Mouse (Mus musculus) heart, postnatal 25 days (tissue): ENCODE data around the gene Xdh. TPM values are rescaled to one million over a fixed set of nuclear protein-coding genes. Genes with fewer than 3 reads are reported as not detected.
A peak's percentile ranks its signal among the peaks of the same experiment; 100 is the strongest.

Experiments
- DNase-seq: peaks from one replicate; pipeline ENCODE4 v3.0.0; 2022; ENCODE audit warnings: low spot score
- intact Hi-C: fragments of 180-260 bp; cut with DNase I; formaldehyde crosslinking; loops from one replicate; pipeline ENCODE4 v1.15.1; 2025
- total RNA-seq, 2 experiments: library from RNA; stranded (reverse); gene quantifications; 2 replicates each; pipeline ENCODE4 v1.2.3; 2021

Xdh gene
- 100 to 1,000 TPM in 1 of 2 experiments, 10 to 100 TPM in 1; 88.2 to 109 TPM for total RNA-seq

DNA sequence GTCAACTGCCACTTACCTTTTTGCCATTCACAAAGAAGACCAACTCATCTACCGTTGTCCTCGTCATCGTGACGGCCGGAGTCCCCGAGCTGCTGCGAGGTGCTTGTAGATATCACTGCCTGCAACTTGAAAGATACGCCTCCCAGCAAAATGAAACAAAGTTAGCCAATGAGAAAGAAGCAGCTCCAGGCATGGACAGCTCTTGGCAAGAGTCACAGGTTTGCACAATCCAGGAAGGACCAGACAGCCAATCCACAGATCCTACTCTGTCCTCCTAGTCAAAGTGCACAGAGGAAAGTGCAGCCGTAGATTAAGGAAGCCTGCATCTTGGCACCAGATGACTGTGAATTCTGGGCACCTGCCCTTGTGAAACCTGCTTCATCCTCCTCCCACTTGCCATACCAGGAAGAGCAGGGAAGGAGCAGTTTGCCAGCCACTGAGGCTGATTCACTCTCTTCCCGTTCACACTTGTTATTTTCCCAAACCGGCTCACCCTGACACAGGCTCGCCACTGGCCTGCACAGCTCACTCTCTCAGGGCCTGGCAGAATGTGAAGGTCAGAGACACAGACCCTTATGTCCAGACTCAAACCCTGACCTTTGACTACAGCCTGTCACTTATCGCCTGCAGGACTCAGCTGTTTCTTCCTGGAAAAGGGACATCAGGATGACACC is at the start of gene Xdh:
TSS of gene Xdh (minus strand) at position 135 of the 674 bp plus-strand sequence.
- DNase-seq: peak; percentile 73
- intact Hi-C loops: no loop called here

DNA sequence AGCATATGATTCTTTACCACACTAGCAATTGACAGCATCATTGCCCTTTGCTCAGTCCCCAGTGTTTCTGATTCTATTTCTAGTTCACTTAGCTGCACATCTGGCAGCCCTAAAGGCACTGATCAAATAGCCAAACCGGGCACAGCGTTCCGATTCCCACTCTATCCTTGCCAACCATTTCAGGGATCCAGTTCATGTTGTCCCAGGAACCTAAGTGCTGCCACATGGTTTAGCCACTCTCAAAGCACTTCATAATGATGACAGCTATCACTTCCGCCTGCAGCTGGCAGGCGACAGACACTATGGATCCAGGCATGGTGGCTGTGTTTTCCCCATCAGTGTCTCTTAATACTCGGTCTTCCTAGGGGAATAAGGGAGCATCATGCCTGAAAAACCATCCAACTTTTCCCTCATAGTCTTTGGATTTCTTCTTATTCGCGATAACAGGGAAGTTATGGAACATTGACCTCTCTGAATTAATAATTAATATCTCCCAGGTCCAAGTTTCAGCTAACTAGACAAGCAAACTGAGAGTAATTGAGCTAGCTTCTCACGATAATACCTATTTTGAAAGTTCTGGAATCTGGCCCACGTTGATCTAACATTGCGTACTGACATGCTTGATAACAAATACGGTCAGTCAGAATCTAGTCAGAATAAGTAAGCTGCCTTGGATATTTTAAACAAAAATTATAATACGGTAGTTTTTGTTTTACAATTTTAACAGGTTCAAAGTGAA is 46.1 kb upstream of the Xdh start:
- no peak for DNase-seq
- intact Hi-C loops: no loop called here

DNA sequence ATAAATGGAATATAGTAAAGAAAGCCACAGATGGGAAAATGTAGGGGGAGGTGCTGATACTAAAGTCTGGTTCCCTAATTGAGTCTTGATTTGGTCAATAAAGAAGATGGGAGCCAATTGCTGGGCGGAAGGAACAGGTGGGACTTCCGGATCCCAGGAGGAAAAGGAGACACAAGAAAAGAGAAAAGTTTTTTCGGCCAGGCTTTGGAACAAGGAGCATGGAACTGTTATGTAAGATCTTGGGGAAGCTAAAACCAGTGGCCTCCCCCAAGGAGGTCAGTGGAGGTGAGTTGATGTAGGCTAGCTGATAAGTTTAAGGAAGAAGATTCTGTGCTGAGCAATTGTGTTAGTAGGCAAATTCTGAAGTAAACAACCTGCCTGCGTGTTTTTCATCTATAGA is 41.3 kb upstream of the Xdh start:
- intact Hi-C loops: no loop called here
- no peak for DNase-seq

DNA sequence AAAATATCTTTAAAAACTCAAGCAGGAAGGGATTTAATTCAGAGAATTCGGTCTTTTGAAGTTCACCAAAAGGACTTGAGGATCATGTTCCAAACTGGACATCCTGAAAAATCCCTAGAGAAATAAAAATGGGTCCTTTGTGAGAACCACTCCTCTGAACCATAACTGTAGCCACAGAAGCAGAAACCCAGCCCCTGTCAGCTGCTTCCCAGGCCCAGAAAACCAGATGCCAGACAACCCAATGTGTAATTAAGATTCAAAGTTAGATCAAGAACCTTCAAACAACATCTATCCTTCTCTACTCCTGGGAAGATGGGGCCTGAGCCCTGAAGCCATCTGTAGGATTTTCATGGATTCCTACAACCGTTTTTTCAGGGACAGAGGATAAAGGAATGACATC is 36.6 kb upstream of the Xdh start:
- intact Hi-C loops: no loop called here
- no peak for DNase-seq

DNA sequence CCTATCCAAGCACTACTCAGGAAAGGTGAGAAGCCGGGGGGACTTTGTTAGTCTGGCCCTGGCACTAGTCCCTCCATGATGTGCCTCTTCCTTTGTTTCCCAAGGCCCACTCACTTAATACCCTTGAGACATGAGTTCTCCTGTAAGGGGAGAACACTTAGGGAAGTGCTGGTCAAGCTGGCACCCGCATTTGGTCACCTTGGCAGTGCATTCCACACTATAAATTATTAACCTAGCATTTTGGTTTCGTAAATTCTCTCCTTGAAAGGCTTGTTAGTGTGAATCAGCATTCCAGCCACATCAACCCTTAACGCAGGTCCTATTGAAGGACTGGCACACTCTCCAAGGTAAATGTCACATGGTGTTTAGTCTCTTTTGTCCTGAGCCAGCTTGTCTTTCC is 35.9 kb upstream of the Xdh start:
- intact Hi-C loops: no loop called here

DNA sequence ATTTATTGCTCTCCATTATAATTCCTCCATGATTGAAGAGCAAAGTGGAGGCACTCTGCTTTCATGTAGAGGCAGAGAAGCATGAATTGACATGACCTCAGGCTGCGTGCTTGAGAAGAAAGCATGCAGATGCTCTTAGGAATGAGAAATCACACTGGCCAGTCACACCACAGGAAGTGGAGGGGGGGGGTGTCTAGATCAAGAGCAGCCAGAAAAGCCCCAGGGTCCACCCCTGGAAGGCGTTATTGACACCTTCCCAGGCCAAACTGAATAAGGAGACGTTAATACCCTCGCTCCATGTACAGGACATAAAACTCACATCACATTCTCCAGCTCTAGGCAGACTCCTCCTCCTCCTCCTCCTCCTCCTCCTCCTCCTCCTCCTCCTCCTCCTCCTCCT is 34.5 kb upstream of the Xdh start:
- no peak for DNase-seq
- intact Hi-C loops: no loop called here

More for the DNA sequence above, 35.9 kb upstream of the Xdh start:
- DNase-seq: no peak

DNA sequence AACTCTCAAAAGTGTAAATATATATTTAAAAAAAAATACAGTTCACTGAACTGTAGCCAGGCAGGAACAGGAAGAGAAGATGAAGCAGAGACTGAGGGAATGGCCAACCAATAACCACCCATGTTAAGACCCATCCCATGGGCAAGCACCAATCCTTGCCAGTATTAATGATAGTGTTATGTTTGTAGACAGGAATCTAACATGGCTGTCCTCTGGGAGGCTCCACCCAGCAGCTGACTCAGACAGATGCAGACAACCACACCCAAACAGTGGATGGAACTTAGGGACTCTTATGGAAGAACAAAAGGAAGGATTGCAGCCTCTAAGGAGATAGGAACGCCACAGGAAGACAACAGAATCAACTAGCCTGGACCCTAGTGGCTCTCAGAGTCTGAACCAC is 32.9 kb upstream of the Xdh start:
- intact Hi-C loops: no loop called here
- no peak for DNase-seq

DNA sequence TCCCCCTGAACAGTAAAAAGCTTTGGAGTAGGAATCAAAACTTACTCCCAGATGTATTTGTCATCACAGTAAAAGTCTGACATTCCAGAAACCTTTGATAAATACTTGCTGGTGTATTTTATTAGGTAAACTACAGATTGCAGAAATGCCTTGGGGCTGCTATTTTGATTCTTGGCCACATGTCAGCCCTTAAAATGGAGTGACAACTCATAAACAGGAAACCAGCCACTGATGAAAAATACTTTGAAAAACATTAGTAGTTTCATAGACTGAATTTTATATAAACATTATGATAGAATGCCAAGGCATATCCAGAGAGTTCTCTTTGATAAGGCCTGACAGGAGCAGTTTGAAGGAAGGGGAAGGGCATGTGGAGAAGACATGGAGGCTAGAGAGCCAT is 26.1 kb upstream of the Xdh start:
- no peak for DNase-seq

DNA sequence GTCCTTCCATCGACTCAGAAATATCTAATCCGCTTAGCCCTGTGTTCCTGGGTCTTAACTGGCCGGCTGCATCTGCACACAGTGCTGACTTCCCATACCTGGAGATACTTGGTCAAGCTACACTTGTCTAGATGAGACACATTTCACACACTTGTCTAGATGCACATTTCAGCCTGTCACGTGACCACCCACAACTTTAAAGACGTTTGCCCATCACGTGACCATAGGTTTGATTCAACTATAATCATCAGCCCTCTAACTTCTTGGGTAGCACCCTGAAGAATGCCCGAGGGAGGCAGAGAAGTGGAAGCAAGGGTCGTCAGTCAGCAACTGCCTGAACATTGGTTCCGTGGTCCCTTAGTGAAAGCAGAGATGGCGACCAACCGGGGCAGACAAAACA is 22.7 kb upstream of the Xdh start:
- intact Hi-C loops: no loop called here
- DNase-seq: no peak

More for the DNA sequence above, 26.1 kb upstream of the Xdh start:
- intact Hi-C loops: no loop called here

DNA sequence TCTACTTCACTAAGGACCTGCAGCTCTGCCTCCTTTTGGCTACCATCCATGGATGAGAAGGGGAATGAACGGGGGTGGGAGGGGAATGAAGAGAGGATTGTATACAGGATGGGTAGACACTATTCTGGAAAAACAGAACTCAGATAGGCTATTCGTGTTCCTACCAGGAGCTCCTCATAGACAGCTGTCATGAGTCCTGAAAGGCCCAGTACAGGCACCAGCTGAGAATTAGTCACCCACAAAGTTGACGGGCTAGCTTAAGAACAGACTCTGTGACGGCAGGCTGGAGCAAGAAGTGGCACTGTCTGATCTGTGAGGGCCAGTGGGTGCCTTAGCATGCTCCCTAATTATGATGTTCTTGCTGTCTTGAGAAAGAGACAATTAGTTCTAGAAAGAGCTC is 21.3 kb upstream of the Xdh start:
- intact Hi-C loops: no loop called here
- no peak for DNase-seq

DNA sequence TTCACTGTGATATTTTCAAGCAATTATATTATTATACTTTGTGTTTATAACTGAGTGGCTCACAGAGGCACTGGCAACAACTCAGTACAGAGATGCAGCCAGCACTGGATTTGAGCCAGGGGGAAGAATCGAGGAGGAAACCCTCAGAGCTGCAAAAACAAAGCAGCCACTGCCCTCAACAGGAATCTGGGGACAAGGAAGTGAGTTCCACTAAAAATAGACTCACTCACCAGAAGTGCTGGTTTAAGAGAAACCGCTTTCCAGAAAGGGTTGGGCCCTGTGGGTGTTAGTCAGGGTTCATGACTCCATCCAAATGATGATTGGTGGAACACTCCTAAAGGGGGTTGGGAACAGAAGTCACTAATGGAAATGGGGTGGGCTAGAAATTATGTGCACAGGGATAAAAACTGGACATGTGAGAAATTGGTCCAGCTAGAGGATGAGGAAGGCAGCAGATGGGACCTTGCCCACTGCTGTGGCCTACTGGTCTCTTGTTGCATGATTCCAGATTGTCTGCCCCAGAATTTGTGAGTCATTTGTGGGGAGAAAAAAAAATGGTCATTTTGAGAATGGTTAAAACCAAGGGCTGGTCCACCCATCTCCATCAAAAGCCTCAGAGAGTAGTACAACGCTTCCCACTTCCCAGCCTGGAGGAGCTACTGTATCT is 20.5 kb upstream of the Xdh start:
- intact Hi-C loops: no loop called here
- peak; percentile 77 for DNase-seq

DNA sequence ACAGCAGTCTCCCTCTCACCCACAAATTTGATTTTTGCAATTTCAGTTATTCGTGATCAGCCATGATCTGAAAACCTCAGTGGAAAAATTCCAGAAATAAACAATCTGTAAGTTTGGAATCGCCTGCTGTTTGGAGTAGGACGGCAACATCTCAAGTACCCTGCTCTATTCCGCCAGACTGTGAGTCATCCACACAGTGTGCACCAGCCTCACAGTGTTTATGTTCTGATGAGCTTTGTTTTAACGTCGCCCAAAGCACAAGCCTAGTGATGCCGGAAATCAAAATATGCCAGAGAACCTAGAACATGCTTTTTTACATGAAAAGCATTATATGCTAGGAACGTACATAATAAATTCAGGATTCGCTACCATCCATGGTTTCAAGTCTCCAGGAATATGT is 14.9 kb upstream of the Xdh start:
- no peak for DNase-seq
- intact Hi-C loops: no loop called here

DNA sequence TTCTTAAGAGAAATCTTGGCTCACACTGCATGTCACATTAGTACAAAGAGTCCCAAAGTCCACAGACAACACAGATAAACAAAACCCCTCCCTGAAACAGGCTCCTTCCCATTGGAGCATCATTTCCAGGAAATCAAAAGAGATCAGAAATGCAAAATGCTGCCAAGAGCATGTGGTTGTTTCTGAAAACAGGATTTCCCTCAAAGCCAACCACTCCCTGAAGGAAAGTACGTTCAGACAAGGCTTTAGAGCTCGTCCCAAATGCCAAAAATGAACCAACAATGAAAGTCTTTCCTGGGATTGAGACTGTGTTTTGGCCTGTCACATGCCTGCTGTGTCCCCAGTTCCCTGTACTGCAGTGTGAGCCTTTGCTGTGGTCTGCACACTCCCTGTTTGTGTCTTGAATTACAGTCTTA is 12.6 kb upstream of the Xdh start:
- intact Hi-C loops: no loop called here

DNA sequence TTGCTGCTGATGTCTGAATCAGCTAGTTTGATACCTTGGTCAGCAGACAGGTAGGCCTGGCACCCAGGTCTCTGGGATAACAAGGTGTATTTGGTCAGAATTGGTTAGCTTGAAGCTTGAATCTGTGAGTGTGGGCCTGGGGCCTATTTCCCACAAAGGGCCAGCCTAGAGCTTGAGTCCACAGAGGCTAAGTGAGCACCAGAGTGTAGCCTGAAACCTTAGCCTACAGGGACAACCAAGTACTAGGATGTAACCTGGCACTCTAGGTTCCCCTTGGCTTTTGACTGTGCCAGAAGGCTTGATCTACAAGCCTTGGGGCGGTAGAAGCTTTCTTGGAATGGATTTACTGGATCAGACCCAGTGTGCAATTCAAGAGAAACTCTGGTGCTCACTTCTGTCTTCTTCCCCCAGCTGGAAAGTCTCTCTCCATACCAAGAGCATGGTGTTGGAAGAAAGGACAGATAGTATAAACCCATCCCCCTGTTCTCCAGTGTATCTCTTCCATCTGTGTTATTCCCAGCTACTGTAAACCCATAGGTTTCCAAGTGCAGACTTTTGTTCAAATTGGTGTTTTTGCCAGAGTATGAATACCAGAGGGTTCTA is 11.9 kb upstream of the Xdh start:
- intact Hi-C loops: no loop called here
- no peak for DNase-seq

More for the DNA sequence above, 12.6 kb upstream of the Xdh start:
- DNase-seq: peak; percentile 63

DNA sequence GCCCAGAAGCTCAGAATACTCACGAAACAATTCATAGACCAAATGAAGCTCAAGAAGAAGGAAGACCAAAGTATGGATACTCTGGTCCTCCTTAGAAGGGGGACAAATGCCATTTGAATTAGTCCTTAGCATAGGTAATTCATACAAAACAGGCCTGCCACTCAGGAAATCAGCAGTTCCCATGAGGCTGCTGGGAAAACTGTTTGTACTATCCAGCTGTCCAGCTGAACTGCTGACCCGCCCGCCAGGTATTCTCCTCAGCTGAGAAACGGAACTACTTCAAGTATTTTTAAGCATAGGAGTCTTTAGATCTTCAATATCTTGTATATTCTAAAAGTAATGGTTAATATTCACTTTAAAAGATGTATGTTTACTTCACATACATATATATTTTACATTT is 10.7 kb upstream of the Xdh start:
- no peak for DNase-seq

DNA sequence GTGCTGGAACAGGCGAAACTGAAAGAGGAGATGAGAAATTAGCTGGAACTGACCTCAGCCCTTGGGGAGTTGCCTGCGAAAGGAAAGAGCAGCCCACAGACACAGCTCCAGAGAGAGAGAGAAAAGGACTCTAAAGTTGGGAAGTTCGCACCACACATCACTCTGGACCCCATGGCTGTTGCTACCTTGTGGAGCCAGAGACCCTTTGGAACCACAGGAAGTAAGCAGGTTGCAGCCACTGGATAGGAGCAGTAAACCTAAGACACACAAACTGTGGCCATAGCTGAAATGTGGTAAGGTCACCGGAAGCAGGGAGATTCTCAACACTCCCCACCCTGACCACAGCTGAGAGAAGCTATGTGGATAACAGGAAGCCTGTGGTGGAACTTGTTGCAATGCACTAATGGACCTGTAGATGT is 2.1 kb upstream of the Xdh start:
- intact Hi-C loops: no loop called here
- no peak for DNase-seq

More for the DNA sequence above, 10.7 kb upstream of the Xdh start:
- intact Hi-C loops: no loop called here

DNA sequence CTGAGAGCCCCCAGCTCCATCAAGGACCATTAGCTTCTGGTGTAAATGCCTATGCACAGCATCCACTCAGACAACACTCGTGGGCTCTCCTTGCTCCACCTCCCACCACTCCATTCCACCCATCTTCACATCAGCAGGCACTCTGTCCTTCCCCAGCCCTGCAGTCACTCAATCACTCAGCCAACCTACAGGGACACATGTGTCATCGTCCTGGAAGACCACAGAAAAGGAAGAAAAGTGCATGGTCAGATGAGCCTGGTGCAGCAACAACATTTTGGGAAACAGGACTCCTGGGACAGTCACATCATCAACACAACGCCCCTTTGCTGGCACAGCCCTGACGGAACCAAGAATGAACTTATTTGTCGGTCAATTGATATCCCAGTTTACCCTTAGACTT is 974 bp upstream of the Xdh start:
- DNase-seq: no peak
- intact Hi-C loops: no loop called here

DNA sequence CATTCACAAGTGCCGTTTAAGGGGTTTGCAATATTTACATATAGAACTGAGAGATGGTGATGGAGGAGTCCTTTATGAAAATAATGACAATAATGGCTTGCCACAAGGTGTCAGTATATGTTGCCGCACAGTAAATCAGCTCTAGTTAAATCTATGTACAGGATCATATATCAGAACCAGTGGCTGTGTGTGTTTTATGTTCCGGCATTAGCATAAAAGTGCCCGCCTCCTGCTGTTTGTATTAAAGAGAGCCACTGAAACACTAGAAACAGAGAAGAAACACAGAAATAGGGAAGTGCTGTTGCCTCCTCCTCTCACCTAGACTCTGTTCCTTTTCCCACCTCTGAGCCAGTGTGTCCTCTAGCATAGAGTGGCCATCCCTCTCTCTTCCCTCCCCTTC is 498 bp downstream of the Xdh start:
- intact Hi-C loops: no loop called here
- no peak for DNase-seq

DNA sequence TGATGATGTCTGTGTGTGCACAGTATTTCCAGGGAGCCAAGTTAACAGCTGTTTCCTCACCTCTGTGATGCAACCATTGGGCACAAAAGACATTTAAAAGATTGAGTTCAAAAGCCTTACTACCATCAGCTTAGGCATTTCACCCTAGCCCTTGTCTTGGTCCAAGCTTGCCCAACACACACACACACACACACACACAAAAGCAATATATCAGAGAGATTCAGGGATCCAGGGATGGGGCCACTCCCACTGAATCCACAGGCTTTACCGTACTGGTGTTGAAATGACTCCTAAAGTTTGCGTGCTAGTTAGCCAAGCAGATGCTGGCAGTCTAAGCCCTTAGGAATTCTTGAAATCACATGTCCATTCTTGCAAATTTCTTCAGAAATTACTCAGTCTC is 1.2 kb downstream of the Xdh start:
- intact Hi-C loops: no loop called here

DNA sequence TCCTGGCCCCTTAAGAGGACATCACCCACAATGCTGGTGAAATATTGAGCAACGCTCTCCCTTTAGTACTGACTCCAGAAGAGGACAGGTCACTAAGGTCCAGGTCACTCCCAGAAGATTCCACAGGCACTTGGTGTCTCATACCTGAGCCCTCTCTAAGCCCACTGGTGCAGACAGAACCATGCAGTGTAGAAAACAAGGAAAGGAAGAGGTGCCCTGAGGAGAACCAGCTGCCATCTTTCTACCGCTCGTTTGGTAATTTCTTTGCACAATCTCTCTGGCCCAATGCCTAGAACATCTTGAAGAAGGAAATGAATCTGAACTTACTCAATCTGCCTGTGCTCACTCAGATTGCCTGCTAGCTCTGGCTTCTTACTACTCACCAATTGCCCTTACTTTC is 2.0 kb downstream of the Xdh start:
- intact Hi-C loops: no loop called here
- peak; percentile 42 for DNase-seq

More for the DNA sequence above, 1.2 kb downstream of the Xdh start:
- no peak for DNase-seq

DNA sequence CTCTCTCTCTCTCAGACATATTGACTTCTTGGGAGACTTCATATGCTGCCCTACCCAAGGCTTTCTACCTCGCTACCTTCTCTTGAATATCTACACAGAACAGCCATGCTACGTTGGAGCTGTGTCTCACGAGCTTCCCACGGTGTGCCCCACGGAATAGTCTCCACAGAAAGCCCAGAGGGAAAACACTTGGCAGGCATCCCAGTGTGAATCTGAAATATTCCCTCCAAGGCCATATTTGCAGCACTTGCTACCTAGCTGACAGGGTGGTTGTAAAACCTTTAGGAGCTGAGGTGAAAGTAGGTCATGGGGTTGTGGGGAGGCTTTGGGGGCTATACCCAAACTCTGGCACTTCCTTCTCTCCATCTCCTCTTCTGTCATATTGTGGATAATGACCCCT is 3.1 kb downstream of the Xdh start:
- intact Hi-C loops: no loop called here

More for the DNA sequence above, 3.1 kb downstream of the Xdh start:
- no peak for DNase-seq
